Mouse (Mus musculus) embryonic fibroblast, embryonic 13.5 days (primary cell): ENCODE data around the gene Maats1.

Experiments
- CTCF ChIP-seq: IDR thresholded peaks from 2 replicates; pipeline ENCODE4 v1.5.1; 2011; ENCODE audit warnings: mild to moderate bottlenecking, control low read depth, low read length, moderate library complexity, borderline replicate concordance; ENCODE audit not compliant: insufficient read depth
- POLR2A ChIP-seq: IDR thresholded peaks from 2 replicates; pipeline ENCODE4 v1.6.1; 2011; ENCODE audit warnings: low read depth, mild to moderate bottlenecking, control low read depth, low read length, moderate library complexity

DNA sequence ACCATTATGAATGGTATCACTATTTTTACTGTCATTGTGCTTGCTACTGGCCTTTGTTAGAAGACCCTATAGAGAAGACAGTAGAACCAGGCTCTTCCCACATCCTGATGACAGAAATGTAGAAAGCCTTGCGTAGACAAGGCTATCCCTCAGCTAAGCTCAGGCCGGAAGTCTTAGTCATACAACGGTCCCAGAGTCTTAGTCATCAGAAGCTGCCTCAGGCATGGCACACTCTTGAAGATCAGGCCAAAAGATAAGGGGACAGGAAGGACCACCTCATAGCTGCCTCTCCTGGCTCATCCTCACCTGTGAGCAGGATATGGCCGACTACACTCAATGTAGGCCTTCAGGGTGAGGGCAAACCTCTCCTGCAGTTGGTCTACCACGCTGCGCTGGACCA is 91.5 kb downstream of the Maats1 start:
- TF ChIP-seq CTCF, result no peak
- TF ChIP-seq POLR2A, result no peak
